Mouse (Mus musculus) lung, postnatal 4 days (tissue): ENCODE results near the gene D1Ertd622e.
A peak's percentile ranks its signal among the peaks of the same experiment; 100 is the strongest.

Experiments
- DNase-seq, 2 experiments: peaks; one replicate each; pipeline ENCODE4 v3.0.0; 2021

The D1Ertd622e gene

DNA sequence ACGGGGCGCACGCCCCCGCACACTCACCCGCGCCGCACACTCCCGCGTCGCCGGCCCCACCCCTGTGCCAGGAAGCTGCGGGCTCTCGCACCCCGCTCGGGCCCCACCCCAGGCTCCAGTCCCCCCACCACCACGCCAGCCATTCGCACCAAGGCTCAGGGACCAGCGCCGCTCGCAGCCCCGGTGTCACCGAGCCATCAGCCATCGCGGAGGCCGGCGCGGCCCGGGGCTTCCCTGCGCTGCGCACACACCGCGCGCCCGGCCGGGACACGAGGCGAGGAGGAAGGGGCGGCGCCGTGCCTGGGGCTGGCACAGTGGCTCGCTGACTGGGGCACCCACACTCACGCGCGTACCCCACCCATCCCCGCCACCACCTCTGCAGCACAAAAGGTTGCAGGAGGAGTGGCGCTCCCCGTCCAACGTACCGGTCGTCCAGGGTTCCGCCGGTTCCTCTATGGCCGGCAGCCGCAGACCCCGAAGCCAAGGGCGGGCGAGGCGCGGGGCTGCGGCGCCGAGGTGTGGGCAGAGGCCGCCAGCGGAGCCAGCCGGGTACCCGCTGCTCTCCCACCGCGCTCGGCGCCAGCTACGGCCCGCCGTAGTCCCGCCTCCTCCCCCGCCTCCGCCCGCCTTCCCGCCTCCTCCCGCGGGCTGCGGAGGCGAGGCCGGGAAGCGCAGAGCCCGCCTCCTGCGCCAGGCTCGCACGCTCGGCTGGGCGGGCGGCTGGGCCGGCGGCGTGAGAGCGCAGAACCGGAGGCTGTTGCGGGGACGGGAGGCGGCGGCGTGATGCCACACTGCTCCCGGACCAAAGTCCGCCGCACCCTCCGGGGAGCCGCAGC lies at the start of gene D1Ertd622e:
D1Ertd622e (minus strand) TSS at position 669 of the 836 bp plus-strand sequence.
- peak; percentile 85 to 92 for DNase-seq

DNA sequence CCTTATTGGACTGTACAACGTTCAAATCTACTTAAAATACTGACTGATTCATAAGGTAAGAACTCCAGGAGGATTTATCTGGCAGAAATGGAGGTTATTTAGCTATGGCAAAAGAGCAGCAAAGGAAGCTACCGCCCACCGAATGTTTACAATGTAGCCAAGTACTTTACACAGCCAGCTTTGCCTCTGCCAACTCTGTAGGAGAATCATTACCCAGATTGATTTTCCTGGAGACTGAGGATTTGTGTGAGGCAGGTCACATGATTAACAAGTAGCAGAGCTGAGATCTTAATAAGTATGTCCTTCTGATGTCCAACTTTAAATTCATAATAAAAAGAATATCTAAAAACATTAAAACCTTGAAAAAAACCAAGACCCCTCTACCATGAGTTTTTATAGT lies 48.6 kb upstream of the D1Ertd622e start:
- DNase-seq = no peak

- DNase-seq = no peak
Measured at GRCm38 (mm10) chr1:97705389-97705788, 43.5 kb upstream of the D1Ertd622e start.

DNA sequence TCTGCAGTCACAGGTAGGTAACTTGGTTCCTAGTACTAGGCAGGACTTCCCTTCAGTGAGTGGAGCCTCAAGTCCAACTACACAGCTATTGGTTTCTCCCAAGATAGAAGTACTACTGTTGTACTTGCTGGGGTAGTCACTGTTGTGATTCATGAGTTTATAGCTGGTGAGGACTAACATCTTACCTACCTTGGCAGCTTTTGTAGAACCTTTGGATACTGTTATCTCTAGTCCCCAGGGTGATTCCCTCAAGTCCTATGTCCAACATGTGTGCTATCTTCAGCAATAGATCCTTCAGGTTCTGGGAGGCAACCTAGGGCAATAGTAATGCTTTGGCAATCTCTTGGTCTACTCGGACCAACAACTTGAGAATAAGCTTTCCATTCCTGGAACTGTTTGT lies 42.8 kb upstream of the D1Ertd622e start:
- DNase-seq = no peak

DNA sequence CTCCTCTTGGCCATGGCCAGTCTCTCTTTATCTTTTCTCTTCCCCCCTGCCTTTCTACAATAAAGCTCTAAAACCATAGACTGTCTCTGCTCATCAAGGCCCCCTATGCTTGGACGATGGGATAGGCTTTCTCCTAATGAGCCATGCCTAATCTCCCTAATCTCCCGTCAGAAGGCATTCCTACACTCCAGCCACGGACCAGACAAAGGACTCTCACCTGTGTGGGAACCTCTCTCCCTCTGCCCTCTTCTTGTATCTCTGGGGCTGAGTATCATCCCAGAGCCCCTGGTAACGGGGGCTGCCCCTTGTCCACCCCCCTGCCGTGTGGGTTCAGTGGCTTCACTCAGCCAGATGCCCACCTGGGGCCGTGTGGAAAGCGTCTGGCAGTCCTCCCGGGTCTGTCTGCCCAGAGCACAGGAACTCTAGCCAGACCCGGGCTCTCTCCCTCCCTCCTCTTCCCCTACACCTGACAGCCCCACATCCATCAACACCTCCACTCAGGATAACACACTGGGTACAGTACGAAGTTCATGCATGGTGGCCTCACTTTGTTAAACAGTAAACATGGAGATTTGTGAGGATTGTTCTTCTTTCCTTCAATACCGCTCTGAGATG lies 37.2 kb upstream of the D1Ertd622e start:
- DNase-seq = no peak

DNA sequence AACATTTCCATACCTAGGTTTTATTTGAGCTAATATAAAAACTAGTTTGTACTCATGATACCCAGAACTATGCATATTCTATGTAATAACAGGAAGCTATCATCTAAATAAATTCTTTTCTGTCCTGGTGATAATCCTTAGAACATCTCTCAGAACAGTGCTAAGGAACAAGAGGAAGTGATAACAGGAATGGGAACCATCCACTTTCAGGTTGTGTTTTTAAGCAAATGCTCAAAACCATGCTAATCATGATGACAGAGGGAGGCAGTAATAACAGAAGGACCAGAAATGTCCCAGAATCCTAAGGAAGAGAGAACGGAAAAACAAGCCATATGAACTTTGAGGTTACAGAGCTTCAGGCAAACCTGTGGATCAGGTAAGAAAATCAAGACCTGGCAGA lies 35.4 kb upstream of the D1Ertd622e start:
- no peak for DNase-seq

GRCm38 (mm10) chr1:97693825-97694224 lies 32.0 kb upstream of the D1Ertd622e start:
- no peak for DNase-seq

- peak in 1 of 2 experiments; percentile 50 for DNase-seq
Measured at GRCm38 (mm10) chr1:97688756-97689155, 26.9 kb upstream of the D1Ertd622e start.

- no peak for DNase-seq
Measured at GRCm38 (mm10) chr1:97676526-97677177, 14.8 kb upstream of the D1Ertd622e start.

DNA sequence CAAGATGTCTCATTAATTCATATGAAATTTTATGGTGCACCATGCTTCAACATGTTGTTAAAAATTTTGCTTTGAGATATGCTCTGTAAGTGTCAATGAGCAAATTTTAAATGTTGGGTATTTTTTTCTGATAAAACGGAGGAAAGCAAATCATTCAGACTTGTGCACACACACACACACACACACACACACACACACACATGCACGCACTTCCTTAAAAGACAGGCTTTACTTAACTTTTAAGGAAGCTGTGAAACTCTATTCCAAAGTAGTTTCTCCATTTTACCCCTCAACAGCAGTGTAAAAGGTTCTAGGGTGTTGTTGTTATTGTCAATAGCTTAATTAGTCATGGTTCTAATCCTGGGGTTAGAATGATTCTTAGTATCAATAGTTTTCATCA lies 14.2 kb upstream of the D1Ertd622e start:
- DNase-seq = no peak

- DNase-seq = no peak
Measured at GRCm38 (mm10) chr1:97672849-97673248, 11.0 kb upstream of the D1Ertd622e start.

DNA sequence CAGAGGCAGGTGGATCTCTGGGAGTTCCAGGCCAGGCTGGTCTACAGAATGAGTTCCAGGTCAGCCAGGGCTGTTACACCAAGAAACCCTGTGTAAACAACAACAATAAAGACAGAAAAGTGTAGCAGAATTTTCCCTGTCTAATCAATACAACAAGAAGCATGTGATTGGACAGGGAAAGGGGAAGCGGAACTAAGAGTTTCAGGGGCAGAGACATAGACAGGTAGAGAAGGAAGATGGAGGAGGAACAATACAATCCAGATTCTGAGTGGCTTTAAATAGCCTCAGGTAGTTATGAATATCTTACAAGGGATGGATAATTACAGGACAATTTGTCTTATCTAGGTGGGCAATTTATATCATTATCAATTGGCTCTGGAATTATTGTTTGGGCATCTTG lies 5.4 kb upstream of the D1Ertd622e start:
- DNase-seq = no peak

- peak in 1 of 2 experiments; percentile 23 for DNase-seq
Measured at GRCm38 (mm10) chr1:97662324-97662723, 450 bp upstream of the D1Ertd622e start.

- peak; percentile 77 to 83 for DNase-seq
Measured at GRCm38 (mm10) chr1:97660687-97661405, 1.0 kb downstream of the D1Ertd622e start.

DNA sequence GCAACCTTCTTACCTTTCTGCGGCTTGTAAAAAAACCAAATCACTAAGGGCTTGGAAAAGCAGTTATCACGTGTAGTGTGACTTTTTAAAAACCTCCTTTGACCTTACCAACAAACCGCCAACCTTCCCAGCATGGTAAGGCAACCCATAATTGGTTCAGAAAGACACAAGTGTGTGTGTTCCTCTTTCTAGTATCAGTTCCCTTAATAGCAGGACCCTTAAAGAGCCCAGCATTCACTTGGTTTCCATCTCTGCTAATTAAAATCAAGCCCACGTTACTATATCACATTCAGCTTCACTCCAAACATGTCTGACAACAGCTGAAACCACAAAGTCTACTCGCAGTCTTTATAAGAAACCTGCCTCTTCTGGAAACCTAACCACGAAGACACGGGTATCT lies 2.5 kb downstream of the D1Ertd622e start:
- no peak for DNase-seq

DNA sequence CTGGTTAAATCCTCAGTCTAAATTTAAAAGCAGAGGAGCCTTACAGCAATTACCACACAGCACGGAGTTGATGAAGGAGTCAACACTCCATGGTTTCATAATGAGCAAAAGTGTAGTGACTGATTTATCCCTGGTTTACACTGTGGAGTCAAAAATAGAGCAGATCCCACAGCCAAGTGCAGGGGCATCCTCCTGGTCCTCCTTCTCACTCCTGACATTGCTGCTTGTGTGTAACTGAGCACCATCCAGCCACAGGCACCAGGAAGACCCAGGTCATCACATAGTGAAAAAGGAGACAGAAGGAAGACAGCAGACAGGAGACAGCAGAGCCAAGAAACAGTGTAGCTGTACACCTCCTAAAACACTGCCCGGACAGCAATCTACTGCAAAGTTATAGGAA lies 4.1 kb downstream of the D1Ertd622e start:
- no peak for DNase-seq

- DNase-seq = peak in 1 of 2 experiments; percentile 16
Measured at GRCm38 (mm10) chr1:97657201-97657600, 4.7 kb downstream of the D1Ertd622e start.

- DNase-seq = no peak
Measured at GRCm38 (mm10) chr1:97654397-97654975, 7.4 kb downstream of the D1Ertd622e start.

- DNase-seq = no peak
Measured at GRCm38 (mm10) chr1:97650553-97651123, 11.2 kb downstream of the D1Ertd622e start.

- no peak for DNase-seq
Measured at GRCm38 (mm10) chr1:97650072-97650471, 11.8 kb downstream of the D1Ertd622e start.

DNA sequence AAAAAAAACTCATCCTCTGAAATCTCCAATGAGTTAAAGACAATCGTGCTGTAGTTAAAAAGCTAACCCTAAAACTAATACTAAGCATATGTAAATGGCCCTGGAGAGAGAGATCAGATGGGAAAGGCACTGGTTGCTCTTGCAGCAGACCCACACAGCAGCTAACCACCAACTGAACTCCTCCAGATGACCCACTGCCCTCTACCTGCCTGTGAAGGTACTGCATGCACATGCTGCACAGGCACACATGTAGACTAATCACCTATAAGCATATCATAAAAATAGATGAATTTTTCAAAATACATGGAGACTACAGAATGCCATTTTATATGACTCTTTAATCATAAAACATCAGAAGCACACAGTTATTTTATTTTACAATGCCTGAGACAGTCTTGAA lies 14.8 kb downstream of the D1Ertd622e start:
- no peak for DNase-seq

DNA sequence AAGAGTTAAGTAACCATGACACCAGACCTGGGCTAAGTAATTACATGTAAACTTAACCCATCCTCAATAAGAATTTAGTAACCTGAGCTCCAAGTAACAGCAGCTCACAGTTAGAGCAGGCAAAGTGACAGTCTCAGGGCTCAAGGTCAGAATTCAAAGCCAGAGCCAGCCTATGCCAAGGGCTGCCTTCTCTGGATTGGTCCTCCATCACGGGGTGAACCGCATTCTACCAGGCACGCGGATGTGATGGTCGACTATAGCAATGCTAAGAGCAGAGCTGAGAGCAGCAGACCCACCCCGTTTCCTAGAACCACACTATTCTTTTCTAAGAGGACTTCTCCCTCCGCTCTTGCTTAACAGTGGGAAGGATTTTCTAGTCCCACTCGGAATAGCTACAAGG lies 27.8 kb downstream of the D1Ertd622e start:
- no peak for DNase-seq
